ENCODE assay signal across 14 mouse cellular contexts in the genomic region with DNA sequence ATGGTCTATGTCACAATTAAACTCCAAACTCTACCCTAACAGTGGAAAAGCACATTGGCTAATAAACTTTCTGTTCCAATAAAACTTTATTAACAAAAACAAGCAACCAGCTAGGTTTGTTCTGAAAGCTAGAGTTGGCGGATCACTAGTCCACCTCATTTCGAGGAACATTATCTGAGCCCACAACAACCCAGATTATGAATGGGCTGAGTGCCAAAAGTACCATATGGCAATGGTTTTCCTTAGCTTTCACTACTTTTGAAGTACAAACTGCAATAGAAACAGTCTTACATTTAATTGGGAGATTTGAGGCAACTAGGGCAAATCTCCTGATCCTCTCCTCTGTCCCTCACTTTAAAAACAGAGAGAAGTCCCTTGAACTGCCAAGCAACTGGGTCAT.
DNase-seq lines count a peak whose midpoint lies in the region; ATAC-seq and TF ChIP-seq lines count a peak whose summit lies in the region.
"Had no signal": no experiment of that assay in that cellular context is flagged by ENCODE, and none has a peak within 500 bp of the region (broad histone marks: within the 10 kb centered on the region; RNA-seq: fewer than 3 reads in every experiment).

No protein-coding gene starts in this region.

- peak overlapping the region; percentile 73 for H3K27ac ChIP-seq in embryonic facial prominence, embryonic 12.5 days
- H3K27ac ChIP-seq: embryonic facial prominence, embryonic 15.5 days had no signal

- no peak for TF ChIP-seq CTCF in brain, embryonic 14.5 days (IDR thresholded peaks at IDR 0.05; ENCODE audit: borderline replicate concordance, extremely low read depth, insufficient read depth, insufficient read length)

- intact Hi-C loops in left cerebral cortex, postnatal 4 days (cut with DNase I), result no loop called here
- intact Hi-C loops in left cerebral cortex, postnatal 36 days (cut with DNase I), result no loop called here

- 33% methylated on average over 2 of the region's 2 CpGs for WGBS in embryonic facial prominence, embryonic 12.5 days

- peaks cover 25% of the 10 kb centered on the region for H3K4me1 ChIP-seq in embryonic facial prominence, embryonic 12.5 days

- TF ChIP-seq POLR2A in brain, embryonic 14.5 days (IDR thresholded peaks at IDR 0.05; ENCODE audit: borderline replicate concordance, extremely low read depth, insufficient read depth, insufficient read length, poor library complexity, severe bottlenecking), result no peak

- H3K9me3 ChIP-seq in embryonic facial prominence, embryonic 12.5 days, result no peaks in the 10 kb centered on the region
- H3K9me3 ChIP-seq: embryonic facial prominence, embryonic 15.5 days; G1E; hindbrain, embryonic 12.5 days had no signal

- H3K27me3 ChIP-seq in embryonic facial prominence, embryonic 12.5 days, result no peaks in the 10 kb centered on the region
- H3K27me3 ChIP-seq: embryonic facial prominence, embryonic 15.5 days; hindbrain, embryonic 12.5 days had no signal

- no peak overlapping the region for H3K4me2 ChIP-seq in embryonic facial prominence, embryonic 12.5 days (replicated peaks)
- H3K4me2 ChIP-seq: embryonic facial prominence, embryonic 15.5 days; hindbrain, embryonic 12.5 days had no signal

- no peak overlapping the region for H3K4me3 ChIP-seq in embryonic facial prominence, embryonic 12.5 days
- H3K4me3 ChIP-seq: embryonic facial prominence, embryonic 15.5 days; hindbrain, embryonic 12.5 days had no signal

- ATAC-seq in embryonic facial prominence, embryonic 12.5 days (ENCODE audit: insufficient number of reproducible peaks, insufficient read depth, low FRiP score, low TSS enrichment), result no peak
- ATAC-seq: activated CD4-positive, CD25-positive, alpha-beta regulatory T cell, adult 4 months had no signal

- no peaks in the 10 kb centered on the region for H3K36me3 ChIP-seq in embryonic facial prominence, embryonic 12.5 days
- H3K36me3 ChIP-seq: embryonic facial prominence, embryonic 15.5 days; hindbrain, embryonic 12.5 days had no signal

- no peak overlapping the region for H3K9ac ChIP-seq in embryonic facial prominence, embryonic 12.5 days
- H3K9ac ChIP-seq: embryonic facial prominence, embryonic 15.5 days; hindbrain, embryonic 12.5 days had no signal

- peak; percentile 30 for DNase-seq in cerebellum, adult 11-12 months
- no peak for DNase-seq in cerebellum, postnatal 4 days (ENCODE audit: low spot score in 2 of 2)
- peak; percentile 29 for DNase-seq in left cerebral cortex, postnatal 4 days
- no peak for DNase-seq in left cerebral cortex, postnatal 36 days (ENCODE audit: low spot score in 2 of 2)
- peak; percentile 82 for DNase-seq in brain, embryonic 14.5 days (ENCODE audit: low read depth)
- DNase-seq in urinary bladder, postnatal 10 days (ENCODE audit: low spot score), result no peak
- DNase-seq in thymus, postnatal 4 days, result no peak
- DNase-seq: kidney, adult 11 months; lung, postnatal 4 days had no signal

Comparison
In these comparisons a context has a peak if more than half of its experiments do, and no peak if none do; other contexts are left out.
1. DNase-seq: peak in cerebellum, adult 11-12 months (single experiment), left cerebral cortex, postnatal 4 days (single experiment) and brain, embryonic 14.5 days (single experiment); none in cerebellum, postnatal 4 days (0 of 2), left cerebral cortex, postnatal 36 days (0 of 2), urinary bladder, postnatal 10 days (single experiment) and thymus, postnatal 4 days (single experiment).